Mouse (Mus musculus): Measurements from ENCODE around the gene 2010111I01Rik.

DNA sequence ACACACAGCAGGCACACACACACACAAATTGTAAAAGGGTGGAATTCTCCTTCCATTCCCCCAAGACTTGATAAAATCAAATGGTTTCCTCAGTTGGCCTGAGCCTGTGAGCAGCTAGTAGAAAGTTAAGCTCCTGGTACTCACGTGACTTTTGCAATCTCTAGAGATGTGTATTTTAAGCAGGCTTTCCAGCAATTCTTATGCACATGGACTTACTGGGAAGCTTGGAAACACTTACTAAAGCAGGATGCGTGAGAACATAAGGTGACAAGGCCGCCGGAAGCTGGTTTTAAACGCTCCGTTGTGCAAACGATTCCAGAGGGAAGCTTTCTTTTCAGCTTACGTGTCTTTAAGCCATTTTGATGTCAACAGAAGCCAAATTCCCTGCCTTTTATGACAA is 41.5 kb upstream of the 2010111I01Rik start:
- TF ChIP-seq CTCF (IDR thresholded peaks at IDR 0.05; ENCODE audit: low read depth) (no peak), EP300 (IDR thresholded peaks at IDR 0.05; ENCODE audit: low read depth) (no peak)

All from heart, postnatal 0 days (tissue).